Mouse (Mus musculus): ENCODE results near the gene Foxa3.

Foxa3 gene

DNA sequence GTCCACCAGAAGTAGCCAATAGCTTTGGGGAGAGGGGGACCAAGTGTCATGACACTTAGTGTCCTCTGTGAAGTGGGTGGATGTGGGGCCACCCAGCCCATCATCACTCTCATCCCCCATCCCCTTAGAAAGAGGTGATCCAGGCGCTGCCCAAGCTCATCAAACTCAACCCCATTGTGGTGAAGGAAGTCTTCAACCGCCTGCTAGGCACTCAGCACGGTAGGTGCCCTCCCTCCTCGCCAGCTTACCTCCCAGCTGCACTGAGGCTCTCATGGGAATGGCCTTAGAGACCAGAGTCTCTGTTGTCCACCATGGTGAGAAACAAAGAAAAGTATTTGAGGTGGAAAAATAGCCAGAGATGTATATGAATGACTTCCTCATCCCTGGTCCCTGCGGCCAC, 25.9 kb upstream of the Foxa3 start:
- H3K36me3 ChIP-seq (ENCODE audit: control insufficient read depth, insufficient read depth, low read length, poor library complexity, severe bottlenecking) = peaks cover 11% of the 10 kb centered on the region

DNA sequence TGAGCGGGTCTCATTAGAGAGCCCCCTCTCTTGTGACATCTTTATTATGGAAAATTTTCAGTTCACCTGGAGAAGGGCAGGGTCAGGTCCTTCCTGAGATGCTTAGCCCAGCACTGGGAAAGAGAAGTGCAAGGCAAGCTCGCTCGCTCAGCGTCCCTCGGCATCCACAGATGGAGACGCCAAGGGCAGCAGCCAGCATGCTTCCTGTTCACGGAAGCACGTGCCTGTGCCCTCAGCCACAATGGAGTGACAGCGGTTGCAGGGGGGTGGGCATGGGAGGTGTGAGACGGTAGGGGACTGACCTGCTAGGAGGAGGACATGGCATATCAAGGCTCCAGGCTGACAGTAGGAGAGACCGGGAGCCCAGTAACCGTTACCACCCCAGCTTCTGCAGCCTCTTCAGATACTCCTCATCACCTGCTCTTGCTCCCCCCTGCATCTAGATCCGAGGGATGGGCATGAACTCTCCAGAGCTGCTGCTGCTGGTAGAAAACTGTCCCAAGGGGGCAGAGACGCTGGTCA, 24.7 kb upstream of the Foxa3 start:
- no peak for DNase-seq (ENCODE audit: low read depth, low spot score)
- peaks cover 11% of the 10 kb centered on the region for H3K36me3 ChIP-seq (ENCODE audit: control insufficient read depth, insufficient read depth, low read length, poor library complexity, severe bottlenecking)

More for the DNA sequence above, 25.9 kb upstream of the Foxa3 start:
- H3K27me3 ChIP-seq (ENCODE audit: control insufficient read depth, insufficient read depth, low read length, poor library complexity, severe bottlenecking) = no peaks in the 10 kb centered on the region
- DNase-seq (ENCODE audit: low read depth, low spot score) = no peak

GRCm38 (mm10) chr7:19046286-19047069, 23.1 kb upstream of the Foxa3 start:
- Histone ChIP-seq H3K36me3 (ENCODE audit: control insufficient read depth, insufficient read depth, low read length, poor library complexity, severe bottlenecking) (peaks cover 11% of the 10 kb centered on the region), H3K27me3 (ENCODE audit: control insufficient read depth, insufficient read depth, low read length, poor library complexity, severe bottlenecking) (no peaks in the 10 kb centered on the region)
- no peak for DNase-seq (ENCODE audit: low read depth, low spot score)

More for the DNA sequence above, 24.7 kb upstream of the Foxa3 start:
- no peaks in the 10 kb centered on the region for H3K27me3 ChIP-seq (ENCODE audit: control insufficient read depth, insufficient read depth, low read length, poor library complexity, severe bottlenecking)

DNA sequence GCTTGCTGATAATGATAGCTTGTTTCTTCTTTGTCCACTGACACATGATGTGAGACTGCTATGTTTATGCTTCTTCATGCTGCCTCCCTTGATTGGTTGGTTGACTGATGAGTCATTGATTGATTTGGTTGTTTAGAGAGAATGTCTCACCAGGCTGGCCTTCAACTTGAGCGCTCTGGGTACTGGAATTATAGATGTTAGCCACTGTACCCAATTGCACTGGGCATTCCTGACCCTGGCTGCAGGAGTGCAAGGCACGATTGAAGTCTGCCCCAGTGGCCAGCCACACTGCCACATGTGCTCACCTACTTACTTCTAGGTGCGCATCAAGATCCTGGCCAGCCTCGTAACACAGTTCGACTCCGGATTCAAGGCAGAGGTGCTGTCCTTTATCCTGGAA, 21.3 kb upstream of the Foxa3 start:
- Histone ChIP-seq H3K27me3 (ENCODE audit: control insufficient read depth, insufficient read depth, low read length, poor library complexity, severe bottlenecking) (no peaks in the 10 kb centered on the region), H3K36me3 (ENCODE audit: control insufficient read depth, insufficient read depth, low read length, poor library complexity, severe bottlenecking) (peaks cover 13% of the 10 kb centered on the region)
- DNase-seq (ENCODE audit: low read depth, low spot score) = no peak

- Histone ChIP-seq H3K27me3 (ENCODE audit: control insufficient read depth, insufficient read depth, low read length, poor library complexity, severe bottlenecking) (no peaks in the 10 kb centered on the region), H3K36me3 (ENCODE audit: control insufficient read depth, insufficient read depth, low read length, poor library complexity, severe bottlenecking) (peaks cover 5% of the 10 kb centered on the region)
- no peak for DNase-seq (ENCODE audit: low read depth, low spot score)
Measured at GRCm38 (mm10) chr7:19031641-19032040, 8.3 kb upstream of the Foxa3 start.

DNA sequence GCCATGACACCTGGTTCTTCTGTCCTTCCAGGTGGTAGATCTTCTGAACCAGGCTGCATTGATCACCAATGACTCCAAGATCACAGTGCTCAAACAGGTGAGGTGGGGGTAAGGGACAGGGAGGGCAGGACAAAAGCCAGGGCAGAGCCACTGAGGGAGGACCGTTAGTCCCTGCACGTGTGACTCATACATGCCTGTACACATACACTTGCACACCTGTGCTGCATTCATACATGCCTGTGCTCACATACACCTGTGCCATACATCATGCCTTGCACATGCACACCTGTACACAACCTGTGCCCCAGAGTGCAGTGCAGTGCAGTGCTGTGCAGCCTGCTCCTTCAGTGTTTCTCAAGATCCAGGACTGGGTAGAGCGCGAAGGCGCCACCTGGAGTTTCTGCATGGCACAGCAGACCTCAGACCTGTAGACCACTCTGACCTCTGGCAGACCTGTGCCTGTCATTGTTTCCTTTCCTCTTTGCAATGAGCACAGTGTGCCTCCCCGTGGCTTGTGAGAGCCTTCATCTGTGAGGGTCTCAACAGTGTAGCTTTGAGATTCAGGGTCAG, 5.8 kb upstream of the Foxa3 start:
- DNase-seq (ENCODE audit: low read depth, low spot score) = peak; percentile 77
- H3K36me3 ChIP-seq (ENCODE audit: control insufficient read depth, insufficient read depth, low read length, poor library complexity, severe bottlenecking) = peaks cover 3% of the 10 kb centered on the region
- no peaks in the 10 kb centered on the region for H3K27me3 ChIP-seq (ENCODE audit: control insufficient read depth, insufficient read depth, low read length, poor library complexity, severe bottlenecking)

- no peak for DNase-seq (ENCODE audit: low read depth, low spot score)
- no peaks in the 10 kb centered on the region for H3K27me3 ChIP-seq (ENCODE audit: control insufficient read depth, insufficient read depth, low read length, poor library complexity, severe bottlenecking)
- H3K36me3 ChIP-seq (ENCODE audit: control insufficient read depth, insufficient read depth, low read length, poor library complexity, severe bottlenecking) = peaks cover 3% of the 10 kb centered on the region
Measured at GRCm38 (mm10) chr7:19028067-19028466, 4.7 kb upstream of the Foxa3 start.

DNA sequence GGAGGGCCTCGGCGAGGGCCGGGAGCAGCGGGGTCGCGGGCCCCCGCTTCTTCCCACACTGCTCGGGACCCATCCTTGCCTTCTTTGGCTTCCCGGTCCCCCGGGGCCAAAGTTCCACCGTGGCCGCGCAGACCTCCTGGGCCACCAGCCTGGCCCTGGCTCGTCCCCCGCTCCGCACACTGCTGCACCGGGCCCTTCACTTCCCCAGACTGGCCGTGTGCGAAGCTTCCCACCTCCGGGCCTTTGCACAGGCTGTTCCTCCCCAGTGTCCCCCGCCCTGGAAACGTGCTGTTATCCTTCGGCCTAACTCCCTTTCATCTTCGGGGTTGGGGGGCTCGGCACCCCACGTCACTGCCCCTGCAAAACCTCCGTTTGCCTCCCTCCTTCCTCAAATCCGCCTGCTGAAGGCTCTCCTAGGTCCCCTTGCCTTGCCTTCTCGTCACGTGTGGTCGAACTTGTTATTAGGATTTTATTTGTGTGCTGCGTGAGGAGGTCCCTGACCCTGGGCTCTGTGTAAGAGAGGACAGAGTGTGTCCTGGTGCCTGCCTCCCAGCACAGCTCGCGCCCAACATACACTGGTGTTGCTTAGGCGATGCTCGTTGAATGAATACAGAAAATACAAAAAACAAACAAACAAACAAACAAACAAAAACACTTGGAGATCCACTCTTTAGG, 1.4 kb upstream of the Foxa3 start:
- no peaks in the 10 kb centered on the region for H3K27me3 ChIP-seq (ENCODE audit: control insufficient read depth, insufficient read depth, low read length, poor library complexity, severe bottlenecking)
- H3K36me3 ChIP-seq (ENCODE audit: control insufficient read depth, insufficient read depth, low read length, poor library complexity, severe bottlenecking) = no peaks in the 10 kb centered on the region
- no peak for DNase-seq (ENCODE audit: low read depth, low spot score)

DNA sequence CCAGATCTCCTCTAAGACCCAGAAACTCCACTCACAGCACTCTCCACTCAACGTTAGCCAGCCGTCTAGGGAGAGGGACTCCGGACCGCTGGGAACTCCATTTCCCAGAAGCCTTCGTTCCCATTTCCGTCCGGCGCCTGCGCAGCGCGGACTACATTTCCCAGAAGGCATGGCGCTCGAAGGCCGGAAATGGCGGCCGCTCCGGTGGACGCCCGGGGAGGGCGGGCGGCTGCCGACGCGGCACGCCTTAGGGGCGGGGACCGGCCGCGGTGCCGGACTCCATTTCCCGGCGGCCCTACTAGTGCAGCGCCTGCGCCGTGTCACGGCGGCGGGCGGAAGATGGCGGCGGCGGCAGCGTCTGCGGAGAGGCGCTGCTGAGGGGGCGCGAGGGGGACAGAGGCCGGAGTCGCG, 763 bp upstream of the Foxa3 start, which contains the start of gene Sympk:
TSS of gene Sympk (plus strand) at position 282 of the 411 bp plus-strand sequence.
- DNase-seq (ENCODE audit: low read depth, low spot score) = peak; percentile 98
- Histone ChIP-seq H3K27me3 (ENCODE audit: control insufficient read depth, insufficient read depth, low read length, poor library complexity, severe bottlenecking) (no peaks in the 10 kb centered on the region), H3K36me3 (ENCODE audit: control insufficient read depth, insufficient read depth, low read length, poor library complexity, severe bottlenecking) (no peaks in the 10 kb centered on the region)

GRCm38 (mm10) chr7:19022189-19022958, 964 bp downstream of the Foxa3 start:
- no peaks in the 10 kb centered on the region for H3K36me3 ChIP-seq (ENCODE audit: control insufficient read depth, insufficient read depth, low read length, poor library complexity, severe bottlenecking)
- DNase-seq (ENCODE audit: low read depth, low spot score) = no peak

DNA sequence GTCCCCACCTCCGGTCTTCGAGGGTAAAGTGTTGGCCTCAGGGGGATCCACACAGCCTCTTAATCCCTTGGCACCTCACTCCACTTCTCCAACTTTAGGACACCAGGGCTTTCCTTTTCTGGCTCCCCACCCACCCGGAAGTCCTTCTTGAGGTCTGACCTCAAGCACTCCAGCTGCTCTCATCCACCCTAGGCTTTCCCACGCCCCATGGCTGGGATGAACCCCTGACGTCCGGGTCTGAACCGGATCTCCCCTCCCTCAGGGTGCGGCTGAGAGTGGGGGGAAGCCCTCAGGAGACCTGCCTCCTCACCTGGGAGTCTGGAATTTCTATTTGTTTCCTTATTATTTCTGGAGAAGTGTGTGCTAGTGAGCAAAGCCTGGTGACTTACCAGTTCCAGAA, 2.3 kb downstream of the Foxa3 start:
- DNase-seq (ENCODE audit: low read depth, low spot score) = no peak
- H3K36me3 ChIP-seq (ENCODE audit: control insufficient read depth, insufficient read depth, low read length, poor library complexity, severe bottlenecking) = no peaks in the 10 kb centered on the region

More at GRCm38 (mm10) chr7:19022189-19022958, 964 bp downstream of the Foxa3 start:
- no peaks in the 10 kb centered on the region for H3K27me3 ChIP-seq (ENCODE audit: control insufficient read depth, insufficient read depth, low read length, poor library complexity, severe bottlenecking)

GRCm38 (mm10) chr7:19017909-19018308, 5.4 kb downstream of the Foxa3 start:
- Histone ChIP-seq H3K27me3 (ENCODE audit: control insufficient read depth, insufficient read depth, low read length, poor library complexity, severe bottlenecking) (no peaks in the 10 kb centered on the region; the same call in 1 of the 2 replicates), H3K36me3 (ENCODE audit: control insufficient read depth, insufficient read depth, low read length, poor library complexity, severe bottlenecking) (no peaks in the 10 kb centered on the region)
- no peak for DNase-seq (ENCODE audit: low read depth, low spot score)

More for the DNA sequence above, 2.3 kb downstream of the Foxa3 start:
- H3K27me3 ChIP-seq (ENCODE audit: control insufficient read depth, insufficient read depth, low read length, poor library complexity, severe bottlenecking) = no peaks in the 10 kb centered on the region; the same call in 1 of the 2 replicates

DNA sequence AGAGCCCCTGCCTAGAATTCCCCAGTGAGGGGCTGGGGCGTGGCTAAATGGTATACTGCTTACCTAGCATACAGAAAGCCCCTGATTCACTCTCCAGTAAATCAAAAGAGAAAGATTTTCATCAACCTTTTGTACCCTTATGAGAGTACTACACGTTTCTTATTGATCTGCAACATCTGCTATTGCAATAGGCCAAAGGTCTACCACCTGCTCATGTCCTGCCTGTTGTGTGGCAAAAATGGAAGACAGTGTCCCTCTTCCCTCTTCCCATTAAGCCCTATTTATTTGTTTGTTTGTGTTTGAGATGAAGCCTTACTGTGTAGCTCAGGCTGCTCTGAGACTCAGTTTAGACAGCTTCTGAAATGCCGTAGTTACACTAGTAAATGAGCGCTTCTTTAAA, 7.3 kb downstream of the Foxa3 start:
- H3K27me3 ChIP-seq (ENCODE audit: control insufficient read depth, insufficient read depth, low read length, poor library complexity, severe bottlenecking) = no peaks in the 10 kb centered on the region; the same call in 1 of the 2 replicates
- no peak for DNase-seq (ENCODE audit: low read depth, low spot score)
- H3K36me3 ChIP-seq (ENCODE audit: control insufficient read depth, insufficient read depth, low read length, poor library complexity, severe bottlenecking) = no peaks in the 10 kb centered on the region

DNA sequence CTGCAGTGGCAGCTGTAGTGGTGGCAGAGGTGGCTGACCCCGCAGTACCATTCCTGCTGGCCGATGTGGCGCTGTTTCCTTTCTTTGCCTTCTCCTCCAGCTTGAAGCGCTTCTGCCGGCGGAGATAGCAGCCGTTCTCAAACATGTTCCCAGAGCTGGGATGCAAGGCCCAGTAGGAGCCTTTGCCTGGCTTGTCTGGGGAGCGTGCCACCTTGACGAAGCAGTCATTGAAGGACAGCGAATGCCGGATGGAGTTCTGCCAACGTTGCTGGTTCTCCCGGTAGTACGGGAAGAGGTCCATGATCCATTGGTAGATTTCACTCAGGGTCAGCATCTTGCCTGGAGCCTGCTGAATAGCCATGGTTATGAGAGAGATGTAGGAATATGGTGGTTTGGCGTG, 8.9 kb downstream of the Foxa3 start:
- H3K36me3 ChIP-seq (ENCODE audit: control insufficient read depth, insufficient read depth, low read length, poor library complexity, severe bottlenecking) = no peaks in the 10 kb centered on the region
- DNase-seq (ENCODE audit: low read depth, low spot score) = no peak

More for the DNA sequence above, 8.9 kb downstream of the Foxa3 start:
- H3K27me3 ChIP-seq (ENCODE audit: control insufficient read depth, insufficient read depth, low read length, poor library complexity, severe bottlenecking) = no peaks in the 10 kb centered on the region; the same call in 1 of the 2 replicates

All from splenic B cell, adult 2 months (primary cell).